Mouse (Mus musculus) T-cell, adult 66 days (primary cell): ENCODE measurements around the gene Olfr714. TPM values are rescaled to one million over a fixed set of nuclear protein-coding genes. Genes with fewer than 3 reads are reported as not detected.

Experiments used
- total RNA-seq, 2 experiments: library from RNA; stranded (reverse); gene quantifications; 3 replicates in 1 of 2; 4 replicates in 1 of 2; pipeline ENCODE4 v1.2.4; 2023

The Olfr714 gene
- not detected for total RNA-seq

GRCm38 (mm10) chr7:107070681-107071080 lies at the start of gene Olfr714:
Gene Olfr714 (plus strand): TSS chr7:107070981.

DNA sequence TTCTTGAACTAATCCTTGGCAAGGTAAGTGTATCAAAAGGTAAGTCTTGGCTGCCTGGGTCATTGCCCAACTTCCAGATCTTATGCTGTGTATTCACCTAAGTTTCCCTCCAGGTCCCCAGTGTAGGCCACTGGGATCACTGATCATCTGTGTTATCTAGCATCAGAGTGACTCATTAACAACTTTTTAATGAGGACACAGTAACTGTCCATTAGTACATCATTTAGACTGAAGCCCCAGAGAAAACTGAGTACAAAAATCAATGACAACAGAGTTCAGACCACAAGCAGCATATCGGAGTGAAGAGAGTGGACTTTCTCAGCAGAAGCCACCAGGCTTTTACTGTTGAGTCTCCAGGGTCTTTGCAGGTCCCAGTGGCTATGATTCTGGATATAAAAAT lies 39.9 kb upstream of the Olfr714 start, which contains the start of gene Olfr713:
Gene Olfr713, plus strand, starts transcription at position 301 of the 400 bp plus-strand sequence.

DNA sequence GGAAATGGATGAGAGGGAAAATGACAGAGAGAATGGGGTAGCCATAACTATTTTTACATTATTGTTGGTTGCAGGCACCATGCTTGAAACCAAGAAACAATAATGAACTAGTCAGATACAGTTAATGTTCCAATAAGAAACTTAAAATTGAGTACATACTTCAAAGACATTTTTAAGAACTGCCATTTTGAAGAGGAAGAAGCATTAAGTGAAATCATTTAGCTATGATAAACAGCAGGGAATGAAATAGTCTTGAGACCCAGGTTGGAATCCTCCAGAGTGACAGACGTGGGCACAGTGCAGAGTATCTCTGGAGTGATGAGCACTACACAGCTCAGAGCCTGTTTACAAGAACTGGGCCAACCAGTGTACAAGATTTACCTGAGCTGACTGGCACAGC lies 22.1 kb downstream of the Olfr714 start, which contains the start of gene Olfr17:
Gene Olfr17, plus strand, starts transcription at position 301 of the 400 bp plus-strand sequence.

DNA sequence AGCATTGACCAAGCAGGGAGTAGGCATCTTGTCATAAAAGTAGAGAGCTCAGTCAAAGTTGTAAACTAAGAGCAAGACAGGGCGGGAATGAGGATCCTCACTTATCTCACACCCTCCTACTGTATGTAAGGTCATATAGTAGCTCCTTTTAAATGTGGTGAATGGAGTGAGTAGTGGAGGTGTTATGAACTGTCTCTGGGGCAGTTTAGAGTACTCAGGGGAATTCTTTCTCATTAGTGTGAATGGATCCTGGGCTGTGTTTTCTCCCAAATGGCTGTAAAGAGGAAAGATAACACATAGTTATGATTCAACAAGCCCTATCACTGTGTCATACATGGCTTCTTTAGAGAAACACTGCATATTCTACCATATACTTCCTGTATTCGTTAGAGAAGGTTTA lies 39.5 kb downstream of the Olfr714 start, which contains the start of gene Olfr715b:
Gene Olfr715b, minus strand, starts transcription at position 101 of the 400 bp plus-strand sequence.

Other genes with a start within 250 kb of the Olfr714 start
- not detected for gene Olfr702, start 237.1 kb upstream of the Olfr714 start, total RNA-seq
- not detected for gene Olfr703, start 227.6 kb upstream of the Olfr714 start, total RNA-seq
- not detected for gene Olfr704, start 207.8 kb upstream of the Olfr714 start, total RNA-seq
- gene Olfr705, start 194.1 kb upstream of the Olfr714 start, total RNA-seq: not detected
- not detected for gene Olfr706, start 182.8 kb upstream of the Olfr714 start, total RNA-seq
- not detected for gene Olfr707, start 169.7 kb upstream of the Olfr714 start, total RNA-seq
- not detected for gene Olfr1532-ps1, start 163.0 kb upstream of the Olfr714 start, total RNA-seq
- under 1 TPM; 0.20 to 0.21 TPM for gene Olfr709-ps1, start 138.8 kb upstream of the Olfr714 start, total RNA-seq
- gene Olfr710, start 122.7 kb upstream of the Olfr714 start, total RNA-seq: not detected
- gene Olfr6, start 107.0 kb upstream of the Olfr714 start, total RNA-seq: not detected
- not detected for gene Olfr711, start 95.5 kb upstream of the Olfr714 start, total RNA-seq
- gene Olfr2, start 64.9 kb upstream of the Olfr714 start, total RNA-seq: not detected
- gene Olfr713, start 39.8 kb upstream of the Olfr714 start, total RNA-seq: not detected
- gene Olfr17, start 22.2 kb downstream of the Olfr714 start, total RNA-seq: not detected
- not detected for gene Olfr715b, start 39.4 kb downstream of the Olfr714 start, total RNA-seq
- gene Olfr715, start 60.1 kb downstream of the Olfr714 start, total RNA-seq: not detected
- gene Olfr716, start 67.3 kb downstream of the Olfr714 start, total RNA-seq: not detected
- gene Nlrp14, start 96.0 kb downstream of the Olfr714 start, total RNA-seq: not detected
- not detected for gene Rbmxl2, start 138.5 kb downstream of the Olfr714 start, total RNA-seq